Mouse (Mus musculus) CD4-positive, CD25-positive, alpha-beta regulatory T cell, adult 4 months (primary cell): ENCODE measurements around the gene Gng2. TPM values are rescaled to one million over a fixed set of nuclear protein-coding genes. Genes with fewer than 3 reads are reported as not detected.

ENCODE experiments used
- ATAC-seq: one replicate; pipeline ENCODE4 v1.8.0; 2017
- polyA plus RNA-seq, 2 experiments: library from polyadenylated mRNA; unstranded; fragments of 100-300 nt; shearing (Covaris generic); gene quantifications; one replicate each; pipeline ENCODE4 v1.2.1; 2017

Gene Gng2
- polyA plus RNA-seq: 10 to 100 TPM; 39.1 to 54.2 TPM

- ATAC-seq: no peak
Measured at GRCm38 (mm10) chr14:19977271-19978024, at the start of gene Gng2. TSS of gene Gng2 (minus strand) at chr14:19977627.

- ATAC-seq: peak; percentile 100
Measured at GRCm38 (mm10) chr14:20024888-20025719, 47.7 kb upstream of the Gng2 start.

- no peak for ATAC-seq
Measured at GRCm38 (mm10) chr14:20023939-20024338, 46.5 kb upstream of the Gng2 start.

- ATAC-seq: no peak
Measured at GRCm38 (mm10) chr14:20019486-20019885, 42.1 kb upstream of the Gng2 start.

GRCm38 (mm10) chr14:20012506-20013275 lies 35.3 kb upstream of the Gng2 start:
- ATAC-seq: no peak

DNA sequence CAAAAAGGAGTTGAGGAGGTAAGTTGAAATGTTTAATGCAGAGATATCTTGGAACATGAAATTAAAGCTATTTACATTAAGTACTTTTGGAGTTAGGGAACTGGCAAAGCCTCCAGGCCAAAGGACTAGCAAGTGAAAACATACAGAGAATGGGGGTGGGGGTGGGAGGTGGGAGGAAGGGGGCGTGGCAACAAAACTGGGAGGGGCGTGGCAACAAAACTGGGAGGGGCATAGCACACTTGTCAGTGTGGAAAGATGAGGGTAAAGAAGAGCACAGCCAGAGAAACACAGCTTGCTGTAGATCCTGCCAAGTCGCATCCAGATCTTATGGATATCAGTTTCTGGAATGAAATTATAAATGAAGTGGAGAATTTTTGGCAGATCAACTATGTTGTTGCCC lies 30.0 kb upstream of the Gng2 start:
- ATAC-seq: no peak

DNA sequence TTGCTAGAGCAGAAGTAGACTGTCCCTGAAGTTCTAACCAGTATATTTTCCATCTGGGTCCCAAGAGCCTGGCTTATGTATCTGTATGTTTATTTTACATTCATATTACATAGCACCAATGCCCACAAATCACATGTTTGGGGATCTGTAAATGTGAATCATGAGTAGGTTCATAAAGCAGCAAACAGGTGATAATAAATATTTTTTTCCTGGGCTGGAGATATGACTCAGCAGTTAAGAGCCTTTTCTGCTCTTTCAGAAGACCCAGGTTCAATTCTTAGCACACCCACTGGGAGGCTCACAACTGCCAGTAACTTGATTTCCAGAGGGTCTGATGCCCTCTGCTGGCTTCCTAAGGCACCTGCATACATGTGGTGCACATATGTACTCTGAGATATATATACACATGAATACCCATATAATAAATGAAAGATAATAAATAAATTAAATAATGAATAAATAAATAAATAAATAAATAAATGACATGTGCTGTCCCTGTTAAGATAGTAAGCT lies 27.4 kb upstream of the Gng2 start:
- no peak for ATAC-seq

GRCm38 (mm10) chr14:19996853-19997252 lies 19.4 kb upstream of the Gng2 start:
- no peak for ATAC-seq

DNA sequence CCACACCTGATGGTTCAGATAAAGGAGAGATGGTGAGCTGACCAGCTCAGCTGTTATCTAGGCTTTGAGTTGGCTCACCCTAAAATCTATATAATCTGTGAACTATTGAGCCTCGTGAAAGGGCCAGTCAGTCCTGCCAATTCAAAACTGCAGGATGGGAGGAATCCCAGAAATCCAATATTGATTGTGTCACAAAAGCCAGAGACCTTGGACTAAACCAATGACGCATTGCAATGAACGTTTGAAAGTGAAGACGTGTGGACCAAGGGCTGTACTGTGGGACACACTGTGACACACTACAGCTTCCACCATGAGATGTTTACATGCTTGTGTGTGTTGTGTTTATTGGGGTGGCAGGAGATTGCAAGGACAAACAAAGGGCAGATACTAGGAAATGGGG lies 18.5 kb upstream of the Gng2 start:
- no peak for ATAC-seq

DNA sequence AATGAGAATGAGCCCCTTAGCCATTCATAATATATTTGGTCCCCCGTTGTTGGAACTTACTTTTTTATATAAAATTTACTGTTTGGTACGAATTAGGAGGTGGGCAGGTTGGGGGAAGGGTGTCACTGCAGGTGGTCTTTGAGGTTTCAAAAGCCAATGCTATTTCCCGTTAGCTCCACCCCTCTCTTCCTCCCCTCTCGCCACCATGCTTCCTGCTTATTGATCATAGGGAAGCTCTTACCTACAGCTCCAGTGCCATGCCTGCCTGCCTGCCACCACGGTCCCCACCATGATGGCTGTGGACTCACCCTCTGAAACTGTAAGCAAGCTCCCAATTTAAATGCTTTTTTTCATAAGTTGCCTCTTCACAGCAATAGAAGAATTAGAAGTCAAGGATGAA lies 16.6 kb upstream of the Gng2 start:
- ATAC-seq: peak; percentile 51

DNA sequence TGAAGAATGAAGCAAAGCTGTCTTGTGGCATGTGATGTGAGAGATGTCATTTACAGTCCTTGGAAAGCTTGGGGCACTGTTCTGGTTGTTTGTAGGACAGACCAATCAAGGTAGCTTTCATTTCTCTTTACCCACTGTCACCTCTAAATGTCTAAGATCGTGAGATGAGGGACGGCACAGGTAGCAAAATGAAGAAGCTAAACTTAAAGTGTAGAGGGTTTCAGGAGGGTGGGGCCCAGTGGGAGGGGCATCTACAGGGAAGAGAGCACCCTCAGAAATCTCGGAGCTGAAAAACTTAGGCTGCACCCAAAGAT lies 16.1 kb upstream of the Gng2 start:
- peak; percentile 58 for ATAC-seq

GRCm38 (mm10) chr14:19992873-19993569 lies 15.6 kb upstream of the Gng2 start:
- ATAC-seq: peak; percentile 69

GRCm38 (mm10) chr14:19991861-19992260 lies 14.4 kb upstream of the Gng2 start:
- no peak for ATAC-seq

- no peak for ATAC-seq
Measured at GRCm38 (mm10) chr14:19990436-19990993, 13.1 kb upstream of the Gng2 start.

- ATAC-seq: no peak
Measured at GRCm38 (mm10) chr14:19988410-19988809, 11.0 kb upstream of the Gng2 start.

DNA sequence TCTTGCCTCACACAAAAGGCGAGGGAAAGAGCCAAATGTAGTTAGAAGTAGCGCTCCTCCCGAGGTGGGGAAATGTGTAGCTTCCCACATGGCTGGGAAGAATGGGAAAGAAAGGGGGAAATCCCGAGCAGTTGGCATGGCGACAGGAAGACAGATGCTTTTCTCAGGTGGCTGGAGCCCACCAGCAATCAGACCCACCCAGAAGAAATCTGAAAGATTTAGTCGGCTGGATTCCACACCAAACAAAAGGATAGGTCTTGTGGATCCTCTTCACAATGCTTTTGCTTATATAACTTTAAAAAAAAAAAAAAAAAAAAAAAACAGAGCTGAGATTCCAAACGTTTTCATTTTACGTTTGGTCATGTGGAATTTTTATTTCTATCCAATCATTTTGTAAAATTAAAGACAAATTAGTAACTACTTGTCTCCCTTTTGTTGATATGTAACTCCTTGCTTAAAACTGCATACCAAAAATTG lies 10.0 kb upstream of the Gng2 start:
- no peak for ATAC-seq

- ATAC-seq: peak; percentile 77
Measured at GRCm38 (mm10) chr14:19986614-19987357, 9.4 kb upstream of the Gng2 start.

GRCm38 (mm10) chr14:19985912-19986613 lies 8.6 kb upstream of the Gng2 start:
- peak; percentile 33 for ATAC-seq

- peak; percentile 63 for ATAC-seq
Measured at GRCm38 (mm10) chr14:19985107-19985911, 7.9 kb upstream of the Gng2 start.
